Mouse (Mus musculus) liver, adult 2 months (tissue): Measurements from ENCODE around the gene Rcan1. TPM values are rescaled to one million over a fixed set of nuclear protein-coding genes. Genes with fewer than 3 reads are reported as not detected.
"Not testable (repeated sequence)": the region's sequence is repeated elsewhere in the genome, so short reads cannot be mapped to it uniquely, and the experiment has no call there.

Experiments
- DNase-seq: peaks from one replicate; pipeline ENCODE4 v3.0.0-alpha.2; 2011; ENCODE audit warnings: low read depth, low spot score; ENCODE audit errors: extremely low read depth
- H3K27ac ChIP-seq: fragments of 200-500 bp; replicated peaks from 2 replicates; pipeline ENCODE4 v1.5.1; 2012; ENCODE audit warnings: low read depth, mild to moderate bottlenecking, control low read depth, inconsistent platforms, low read length; ENCODE audit not compliant: insufficient read depth
- H3K27me3 ChIP-seq: fragments of 200-500 bp; 2 replicates; pipeline ENCODE4 v1.6.1; 2012; ENCODE audit warnings: mild to moderate bottlenecking, moderate library complexity, low read length, inconsistent platforms; ENCODE audit not compliant: control insufficient read depth, insufficient read depth
- H3K36me3 ChIP-seq: fragments of 200-500 bp; 2 replicates; pipeline ENCODE4 v1.6.1; 2012; ENCODE audit warnings: low read length, inconsistent platforms; ENCODE audit not compliant: control insufficient read depth, insufficient read depth
- H3K4me1 ChIP-seq: fragments of 200-500 bp; 2 replicates; pipeline ENCODE4 v1.6.1; 2011; ENCODE audit warnings: low read length; ENCODE audit not compliant: control insufficient read depth, insufficient read depth
- H3K4me3 ChIP-seq: fragments of 200-500 bp; 2 replicates; pipeline ENCODE4 v1.5.1; 2011; ENCODE audit warnings: low read depth, mild to moderate bottlenecking, control low read depth, low read length, moderate library complexity; ENCODE audit not compliant: insufficient read depth
- H3K79me2 ChIP-seq: fragments of 200-500 bp; 2 replicates; pipeline ENCODE4 v1.6.1; 2012; ENCODE audit warnings: inconsistent platforms, mild to moderate bottlenecking, low read length, moderate library complexity; ENCODE audit not compliant: control insufficient read depth, insufficient read depth
- H3K9ac ChIP-seq: fragments of 200-500 bp; 2 replicates; pipeline ENCODE4 v1.6.1; 2012; ENCODE audit warnings: low read depth, mild to moderate bottlenecking, control low read depth, inconsistent platforms, low read length
- CTCF ChIP-seq: fragments of 200-500 bp; IDR thresholded peaks from 2 replicates; pipeline ENCODE4 v1.5.1; 2011; ENCODE audit warnings: low read depth, low read length, control low read depth
- POLR2A ChIP-seq: fragments of 200-500 bp; IDR thresholded peaks from 2 replicates; pipeline ENCODE4 v1.6.1; 2011; ENCODE audit warnings: low read length, control low read depth; ENCODE audit not compliant: insufficient read depth; ENCODE audit errors: extremely low read depth
- WGBS: fragments of 180-500 bp; shearing (Covaris S2); methylation state at CpG from one replicate; pipeline ENCODE4 v1.1.7; 2018; 5-methylcytosine and 5-hydroxymethylcytosine counted together
- polyA plus RNA-seq: library from polyadenylated mRNA; depleted of rRNA; stranded (reverse); fragments of >200 nt; gene quantifications from 2 replicates; pipeline ENCODE4 v1.2.3, GENCODE M21; 2012
- total RNA-seq: library from RNA; depleted of rRNA; stranded (reverse); fragments of >200 nt; gene quantifications from 2 replicates; pipeline ENCODE4 v1.2.3, GENCODE M21; 2014

Gene Rcan1
- total and polyA plus RNA-seq, 2 experiments: 7.8 to 12.8 TPM

DNA sequence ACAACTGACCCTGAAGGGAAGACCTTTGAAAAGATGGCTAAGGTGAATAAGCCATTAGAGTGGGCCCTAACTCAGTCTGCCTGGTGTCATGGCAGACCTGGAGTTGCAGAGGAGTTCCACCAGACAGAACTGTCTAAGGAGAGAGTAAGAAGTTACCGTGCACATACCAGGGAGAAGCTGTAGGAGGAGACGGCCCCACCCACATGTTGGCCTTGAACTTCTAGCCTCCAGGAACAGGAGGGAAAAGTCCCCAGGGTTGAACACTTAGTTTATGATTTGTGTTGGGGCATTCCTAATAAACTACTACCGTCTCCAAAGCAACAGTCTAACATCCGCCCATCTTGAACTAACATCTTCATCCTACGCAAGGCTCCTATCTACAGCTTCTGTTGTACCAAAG lies 50.0 kb downstream of the Rcan1 start:
- no peaks in the 10 kb centered on the region for H3K79me2 ChIP-seq
- H3K27ac ChIP-seq: no peak overlapping the region
- over 99% methylated on average over 5 of the region's 5 CpGs for WGBS
- TF ChIP-seq POLR2A (no peak), CTCF (no peak)
- H3K27me3 ChIP-seq: no peaks in the 10 kb centered on the region
- no peak overlapping the region for H3K9ac ChIP-seq
- peaks cover 14% of the 10 kb centered on the region; the same call in 1 of the 2 replicates for H3K4me1 ChIP-seq
- H3K4me3 ChIP-seq: no peak overlapping the region
- no peak for DNase-seq
- H3K36me3 ChIP-seq: no peaks in the 10 kb centered on the region

- no peaks in the 10 kb centered on the region for H3K79me2 ChIP-seq
- 95% methylated on average over 12 of the region's 12 CpGs for whole genome bisulfite sequencing
- H3K27me3 ChIP-seq: no peaks in the 10 kb centered on the region
- no peak overlapping the region for H3K27ac ChIP-seq
- H3K4me1 ChIP-seq: peaks cover 14% of the 10 kb centered on the region; the same call in 1 of the 2 replicates
- H3K36me3 ChIP-seq: no peaks in the 10 kb centered on the region
- TF ChIP-seq CTCF (no peak), POLR2A (no peak)
- H3K4me3 ChIP-seq: no peak overlapping the region
- H3K9ac ChIP-seq: no peak overlapping the region
- no peak for DNase-seq
These were observed 51.6 kb downstream of the Rcan1 start for GRCm38 (mm10) chr16:92419099-92419498.

GRCm38 (mm10) chr16:92417267-92417666 lies 53.4 kb downstream of the Rcan1 start:
- DNase-seq: no peak
- Histone ChIP-seq H3K4me3 (no peak overlapping the region), H3K9ac (no peak overlapping the region), H3K79me2 (no peaks in the 10 kb centered on the region), H3K27ac (no peak overlapping the region), H3K27me3 (no peaks in the 10 kb centered on the region), H3K36me3 (no peaks in the 10 kb centered on the region), H3K4me1 (peaks cover 10% of the 10 kb centered on the region; the same call in 1 of the 2 replicates)
- no peak for TF ChIP-seq POLR2A
- no peak for TF ChIP-seq CTCF
- 60% methylated on average over 2 of the region's 2 CpGs for WGBS

GRCm38 (mm10) chr16:92415702-92416118 lies 55.0 kb downstream of the Rcan1 start:
- peak overlapping the region; percentile 63 for H3K27ac ChIP-seq
- TF ChIP-seq POLR2A (no peak), CTCF (no peak)
- WGBS: 59% methylated on average over 7 of the region's 7 CpGs
- no peak overlapping the region; the same call in 1 of the 2 replicates for H3K9ac ChIP-seq
- no peaks in the 10 kb centered on the region for H3K79me2 ChIP-seq
- no peak overlapping the region for H3K4me3 ChIP-seq
- H3K4me1 ChIP-seq: peaks cover 9% of the 10 kb centered on the region; the same call in 1 of the 2 replicates
- peak; percentile 40 for DNase-seq
- no peaks in the 10 kb centered on the region for H3K27me3 ChIP-seq
- H3K36me3 ChIP-seq: no peaks in the 10 kb centered on the region

GRCm38 (mm10) chr16:92415038-92415437 lies 55.6 kb downstream of the Rcan1 start:
- not testable (repeated sequence) for H3K9ac ChIP-seq, H3K4me1 ChIP-seq, H3K79me2 ChIP-seq, H3K36me3 ChIP-seq, H3K27me3 ChIP-seq, H3K4me3 ChIP-seq, DNase-seq
- 82% methylated on average over 6 of the region's 6 CpGs for WGBS
- peak overlapping the region; percentile 41; the same call in 1 of the 2 replicates for H3K27ac ChIP-seq

GRCm38 (mm10) chr16:92412888-92413287 lies 57.8 kb downstream of the Rcan1 start:
- no peak overlapping the region for H3K27ac ChIP-seq
- 65% methylated on average over 7 of the region's 7 CpGs for WGBS
- peaks cover 14% of the 10 kb centered on the region; the same call in 1 of the 2 replicates for H3K4me1 ChIP-seq
- no peaks in the 10 kb centered on the region for H3K36me3 ChIP-seq
- TF ChIP-seq POLR2A: no peak
- TF ChIP-seq CTCF: no peak
- H3K4me3 ChIP-seq: no peak overlapping the region
- no peak for DNase-seq
- no peaks in the 10 kb centered on the region for H3K27me3 ChIP-seq
- H3K79me2 ChIP-seq: no peaks in the 10 kb centered on the region
- H3K9ac ChIP-seq: no peak overlapping the region
